In the genomic region with DNA sequence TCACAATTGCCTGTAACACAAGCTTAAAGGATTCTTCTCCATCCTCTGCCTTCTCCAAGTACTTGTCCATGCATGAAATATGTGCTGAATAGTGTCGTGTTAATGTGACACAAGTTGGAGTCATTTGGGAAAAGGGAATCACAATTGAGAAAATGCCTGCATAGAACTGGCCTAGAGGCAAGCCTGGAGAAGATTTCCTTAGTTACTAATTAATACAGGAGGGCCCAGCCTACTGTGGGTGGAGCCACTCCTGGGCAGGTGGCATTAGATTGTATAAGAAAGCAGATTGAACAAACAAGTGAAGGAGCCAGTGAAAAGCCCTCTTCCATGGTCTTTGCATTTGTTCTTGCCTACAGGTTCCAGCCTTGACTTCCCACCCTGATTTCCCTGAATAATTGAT, we compare ENCODE assay signal across 27 mouse cellular contexts.
DNase-seq lines count a peak whose midpoint lies in the region; ATAC-seq and TF ChIP-seq lines count a peak whose summit lies in the region.
"Had no signal": no experiment of that assay in that cellular context is flagged by ENCODE, and none has a peak within 500 bp of the region (broad histone marks: within the 10 kb centered on the region; RNA-seq: fewer than 3 reads in every experiment).

No protein-coding gene starts in this region.

- 50% methylated on average over 1 of the region's 1 CpGs for WGBS in forebrain, embryonic 12.5 days
- whole genome bisulfite sequencing in forebrain, postnatal 0 days, result 44% methylated on average over 1 of the region's 1 CpGs
- whole genome bisulfite sequencing in kidney, embryonic 14.5 days, result 62% methylated on average over 1 of the region's 1 CpGs
- 79% methylated on average over 1 of the region's 1 CpGs for WGBS in kidney, embryonic 15.5 days

- H3K36me3 ChIP-seq in forebrain, embryonic 12.5 days (replicated peaks), result no peaks in the 10 kb centered on the region
- H3K36me3 ChIP-seq in forebrain, postnatal 0 days (ENCODE audit: insufficient read depth), result no peaks in the 10 kb centered on the region
- H3K36me3 ChIP-seq in kidney, embryonic 14.5 days (ENCODE audit: control insufficient read depth, insufficient read depth, low read length), result no peaks in the 10 kb centered on the region
- H3K36me3 ChIP-seq in kidney, embryonic 15.5 days, result no peaks in the 10 kb centered on the region
- H3K36me3 ChIP-seq: embryonic facial prominence, embryonic 10.5 days; embryonic facial prominence, embryonic 13.5 days; G1E; hindbrain, embryonic 12.5 days; hindbrain, embryonic 15.5 days had no signal

- no peak overlapping the region for H3K27ac ChIP-seq in forebrain, embryonic 12.5 days
- H3K27ac ChIP-seq in forebrain, postnatal 0 days (ENCODE audit: low read depth, low read length), result no peak overlapping the region
- H3K27ac ChIP-seq in kidney, embryonic 14.5 days (ENCODE audit: low read depth, low read length), result no peak overlapping the region
- no peak overlapping the region for H3K27ac ChIP-seq in kidney, embryonic 15.5 days
- H3K27ac ChIP-seq: embryonic facial prominence, embryonic 10.5 days; embryonic facial prominence, embryonic 13.5 days; gastrocnemius, adult 2 months; hindbrain, embryonic 12.5 days; hindbrain, embryonic 15.5 days had no signal

- ATAC-seq in forebrain, embryonic 12.5 days (ENCODE audit: low FRiP score), result peak; percentile 53; the same call in 1 of the 2 replicates
- ATAC-seq in forebrain, postnatal 0 days, result no peak
- no peak for ATAC-seq in kidney, embryonic 14.5 days (ENCODE audit: low FRiP score, low TSS enrichment)
- no peak for ATAC-seq in kidney, embryonic 15.5 days (replicated peaks; ENCODE audit: low FRiP score)
- ATAC-seq: intestine, postnatal 0 days; Patski had no signal

- no peak for DNase-seq in forebrain, postnatal 0 days
- DNase-seq in kidney, adult 11 months, result peak; percentile 2
- peak; percentile 2 to 14 for DNase-seq in kidney, postnatal 36 days
- DNase-seq: adrenal gland, postnatal 10 days; adrenal gland, postnatal 36 days; B cell, adult 2 months; cerebellum, adult 11 months; cerebellum, adult 8-10 months; cerebellum, postnatal 10 days; cerebellum, postnatal 36 days; embryo, embryonic 11 days; gastrocnemius, adult 2 months; gastrocnemius, postnatal 14 days; heart, adult 11 months had no signal

- no peak for TF ChIP-seq CTCF in forebrain, postnatal 0 days (IDR thresholded peaks at IDR 0.05; ENCODE audit: low read depth)

- no peak overlapping the region for H3K4me3 ChIP-seq in forebrain, embryonic 12.5 days (replicated peaks)
- no peak overlapping the region for H3K4me3 ChIP-seq in forebrain, postnatal 0 days (ENCODE audit: low read depth, low read length)
- H3K4me3 ChIP-seq in kidney, embryonic 14.5 days (ENCODE audit: low read length), result no peak overlapping the region
- H3K4me3 ChIP-seq in kidney, embryonic 15.5 days (replicated peaks), result no peak overlapping the region
- H3K4me3 ChIP-seq: embryonic facial prominence, embryonic 10.5 days; embryonic facial prominence, embryonic 13.5 days; erythroblast, embryonic 14.5 days; gastrocnemius, adult 2 months; hindbrain, embryonic 12.5 days; hindbrain, embryonic 15.5 days had no signal

- H3K4me2 ChIP-seq in forebrain, embryonic 12.5 days, result no peak overlapping the region
- no peak overlapping the region for H3K4me2 ChIP-seq in forebrain, postnatal 0 days (ENCODE audit: low read depth)
- H3K4me2 ChIP-seq in kidney, embryonic 14.5 days (replicated peaks; ENCODE audit: low read depth, low read length), result no peak overlapping the region
- no peak overlapping the region for H3K4me2 ChIP-seq in kidney, embryonic 15.5 days
- H3K4me2 ChIP-seq: embryonic facial prominence, embryonic 13.5 days; heart, embryonic 11.5 days; hindbrain, embryonic 12.5 days; hindbrain, embryonic 15.5 days had no signal

- H3K4me1 ChIP-seq in forebrain, embryonic 12.5 days, result no peaks in the 10 kb centered on the region
- no peaks in the 10 kb centered on the region for H3K4me1 ChIP-seq in forebrain, postnatal 0 days (ENCODE audit: insufficient read depth)
- H3K4me1 ChIP-seq in kidney, embryonic 14.5 days (ENCODE audit: control insufficient read depth, insufficient read depth, low read length), result no peaks in the 10 kb centered on the region
- H3K4me1 ChIP-seq in kidney, embryonic 15.5 days, result no peaks in the 10 kb centered on the region
- H3K4me1 ChIP-seq: embryonic facial prominence, embryonic 10.5 days; embryonic facial prominence, embryonic 13.5 days; hindbrain, embryonic 12.5 days; hindbrain, embryonic 15.5 days had no signal

- no peaks in the 10 kb centered on the region for H3K9me3 ChIP-seq in forebrain, embryonic 12.5 days
- H3K9me3 ChIP-seq in forebrain, postnatal 0 days (ENCODE audit: low read length), result no peaks in the 10 kb centered on the region
- H3K9me3 ChIP-seq in kidney, embryonic 14.5 days (ENCODE audit: control insufficient read depth, low read length), result no peaks in the 10 kb centered on the region
- H3K9me3 ChIP-seq in kidney, embryonic 15.5 days (replicated peaks), result no peaks in the 10 kb centered on the region
- H3K9me3 ChIP-seq: embryonic facial prominence, embryonic 10.5 days; embryonic facial prominence, embryonic 13.5 days; G1E; hindbrain, embryonic 12.5 days; hindbrain, embryonic 15.5 days had no signal

- H3K27me3 ChIP-seq in forebrain, embryonic 12.5 days, result no peaks in the 10 kb centered on the region
- no peaks in the 10 kb centered on the region for H3K27me3 ChIP-seq in forebrain, postnatal 0 days (ENCODE audit: insufficient read depth, low read length)
- H3K27me3 ChIP-seq in kidney, embryonic 14.5 days (ENCODE audit: control insufficient read depth, insufficient read depth, low read length), result no peaks in the 10 kb centered on the region
- H3K27me3 ChIP-seq in kidney, embryonic 15.5 days, result no peaks in the 10 kb centered on the region
- H3K27me3 ChIP-seq: CH12.LX; embryonic facial prominence, embryonic 13.5 days; hindbrain, embryonic 12.5 days; hindbrain, embryonic 15.5 days; Patski had no signal

- H3K9ac ChIP-seq in forebrain, embryonic 12.5 days, result no peak overlapping the region
- no peak overlapping the region for H3K9ac ChIP-seq in forebrain, postnatal 0 days
- no peak overlapping the region for H3K9ac ChIP-seq in kidney, embryonic 14.5 days (ENCODE audit: low read depth, low read length)
- H3K9ac ChIP-seq in kidney, embryonic 15.5 days, result no peak overlapping the region
- H3K9ac ChIP-seq: embryonic facial prominence, embryonic 13.5 days; hindbrain, embryonic 12.5 days; hindbrain, embryonic 15.5 days had no signal
